Mouse (Mus musculus) brain, embryonic 14.5 days (tissue): ENCODE measurements around the gene Arf6. TPM values are rescaled to one million over a fixed set of nuclear protein-coding genes. Genes with fewer than 3 reads are reported as not detected.

Experiments
- DNase-seq: peaks from one replicate; pipeline ENCODE4 v3.0.0-alpha.2; 2011; ENCODE audit warnings: low read depth
- CTCF ChIP-seq: fragments of 200-500 bp; IDR thresholded peaks from 2 replicates; pipeline ENCODE4 v1.5.1; 2012; ENCODE audit warnings: inconsistent platforms, mild to moderate bottlenecking, moderate library complexity, borderline replicate concordance; ENCODE audit not compliant: insufficient read depth, insufficient read length; ENCODE audit errors: extremely low read depth
- POLR2A ChIP-seq: fragments of 200-500 bp; IDR thresholded peaks from 2 replicates; pipeline ENCODE4 v1.6.1; 2012; ENCODE audit warnings: mild to moderate bottlenecking, inconsistent platforms, borderline replicate concordance; ENCODE audit not compliant: poor library complexity, insufficient read depth, insufficient read length, severe bottlenecking; ENCODE audit errors: extremely low read depth
- polyA plus RNA-seq: library from polyadenylated mRNA; depleted of rRNA; stranded (reverse); fragments of >200 nt; gene quantifications from 2 replicates; pipeline ENCODE4 v1.2.3, GENCODE M21; 2012

Gene Arf6
- polyA plus RNA-seq, 1 experiment: 72.2 TPM

DNA sequence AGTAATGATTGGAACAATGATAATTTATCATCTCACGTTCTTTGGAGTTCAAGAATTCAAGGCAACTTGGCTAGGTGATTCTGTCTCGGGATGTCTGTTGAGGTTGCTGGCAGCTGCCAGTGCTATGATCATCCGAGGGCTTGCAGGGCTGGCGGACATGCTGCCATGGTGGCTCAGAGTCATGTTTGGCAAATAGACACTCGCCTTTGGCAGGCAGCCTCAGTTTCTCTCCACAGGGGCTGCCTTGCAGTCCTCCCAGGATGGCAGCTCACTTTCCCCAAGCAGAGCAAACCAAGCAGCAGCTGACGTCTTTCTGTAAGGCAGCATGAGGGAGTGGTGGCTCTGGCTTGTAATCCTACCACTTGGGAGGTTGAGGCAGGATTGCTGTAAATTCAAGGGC is 22.5 kb downstream of the Arf6 start:
- DNase-seq: peak; percentile 47
- TF ChIP-seq CTCF: no peak

DNA sequence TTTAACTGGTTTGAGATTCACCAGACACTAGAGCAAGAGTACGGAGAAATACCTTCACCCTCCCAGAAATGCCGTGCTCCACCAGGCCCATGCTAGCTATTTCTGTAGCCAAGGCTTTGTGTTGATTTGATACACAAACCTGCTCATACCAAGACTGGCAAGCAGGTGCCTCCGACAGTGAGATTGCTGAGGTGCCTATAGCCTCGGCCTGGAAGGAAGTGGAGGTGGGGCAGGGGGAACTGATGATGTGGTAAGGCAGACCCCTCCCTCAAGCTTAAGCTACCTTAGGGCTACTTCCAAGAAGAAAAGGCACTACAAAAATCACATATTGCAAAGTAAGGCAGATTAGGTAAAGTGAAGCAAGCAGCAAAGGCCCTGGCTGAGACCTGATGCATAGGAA is 28.4 kb downstream of the Arf6 start:
- TF ChIP-seq POLR2A: no peak
- no peak for TF ChIP-seq CTCF
- no peak for DNase-seq

DNA sequence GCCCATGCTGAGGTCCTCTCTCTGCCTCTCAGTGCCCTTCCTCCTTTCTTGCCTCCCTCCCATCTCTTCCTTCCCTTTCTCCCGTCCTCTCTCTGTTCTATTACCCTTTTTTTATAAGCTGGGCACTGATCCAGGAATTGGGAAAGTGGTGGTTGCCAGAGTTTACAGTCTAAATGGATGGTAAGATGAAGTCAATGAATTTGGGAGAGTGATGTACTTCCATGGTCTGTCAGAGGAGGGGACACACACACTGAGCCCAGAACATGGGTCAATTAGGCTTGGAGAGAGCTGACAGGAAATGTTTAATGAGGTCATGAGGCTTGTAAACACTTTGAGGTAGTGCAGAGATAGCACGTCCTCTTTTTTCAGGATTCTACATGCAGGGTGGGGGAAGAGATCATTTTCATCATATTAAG is 28.9 kb downstream of the Arf6 start:
- DNase-seq: peak; percentile 27
- TF ChIP-seq CTCF (no peak), POLR2A (no peak)

DNA sequence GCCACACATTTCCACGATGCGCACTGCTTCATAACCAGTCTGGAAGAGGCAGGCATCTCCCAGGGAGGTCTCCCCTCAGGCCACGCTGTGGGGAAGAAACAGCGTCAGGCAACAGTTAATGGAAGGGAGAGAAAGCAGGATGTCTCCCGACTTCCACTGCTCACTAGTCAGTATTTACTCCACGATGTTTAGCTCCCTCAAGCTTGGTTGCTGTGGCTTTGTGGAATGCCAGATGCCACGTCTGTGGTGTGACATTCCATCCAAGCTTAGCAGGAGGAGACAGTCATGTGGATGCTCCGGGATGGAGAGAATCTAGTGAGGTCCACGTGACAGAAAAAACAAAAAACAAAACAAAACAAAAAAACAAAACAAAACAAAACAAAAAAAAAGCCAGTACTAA is 30.1 kb downstream of the Arf6 start:
- TF ChIP-seq CTCF (no peak), POLR2A (no peak)
- DNase-seq: no peak

DNA sequence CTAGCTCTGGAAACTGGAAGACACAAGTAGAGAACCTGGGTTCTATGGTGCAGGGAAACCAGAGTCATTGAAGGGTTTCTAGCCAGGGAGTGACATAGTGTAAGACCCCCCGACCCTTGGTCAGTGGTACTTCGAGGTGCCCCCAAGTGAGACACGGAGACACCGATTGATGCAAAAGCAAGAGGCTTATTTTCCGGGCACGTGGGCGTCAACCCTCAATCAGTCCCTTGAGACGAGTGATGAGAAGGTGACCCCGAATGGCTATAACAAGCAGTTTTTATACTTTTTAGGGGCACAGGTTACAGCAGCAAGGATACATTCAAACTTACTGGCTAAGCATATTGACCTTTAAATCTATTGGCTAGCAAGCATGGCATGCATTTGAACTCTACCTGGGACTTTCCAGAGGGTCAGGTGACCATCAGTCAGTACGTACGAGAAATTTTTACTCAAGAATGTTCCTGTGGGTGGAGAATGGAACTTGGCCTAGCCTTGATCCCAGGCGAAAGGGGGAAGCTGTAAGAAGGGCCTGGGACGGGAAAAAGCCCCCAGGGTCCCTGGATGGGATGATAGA is 30.7 kb downstream of the Arf6 start:
- no peak for TF ChIP-seq POLR2A
- TF ChIP-seq CTCF: no peak
- DNase-seq: no peak

DNA sequence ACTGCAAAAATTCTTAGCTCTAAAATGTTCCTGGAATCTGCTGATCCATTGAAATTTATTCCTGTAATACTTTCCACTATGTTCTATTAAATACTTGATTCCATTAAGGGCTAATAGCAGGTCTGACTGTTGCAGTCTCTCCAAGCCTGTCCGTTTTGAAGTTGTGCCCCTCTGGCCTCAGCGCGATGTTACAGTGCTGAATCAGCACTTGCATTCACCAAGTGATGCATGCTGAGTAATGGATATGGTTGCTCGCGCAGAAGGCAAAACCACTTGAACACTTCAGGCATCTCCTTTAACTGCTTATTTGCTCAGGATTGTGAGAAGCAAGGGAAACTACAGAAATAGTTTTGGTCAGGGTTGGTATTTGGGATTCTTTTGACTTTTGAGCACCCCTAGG is 38.8 kb downstream of the Arf6 start:
- TF ChIP-seq POLR2A: no peak
- TF ChIP-seq CTCF: no peak

DNA sequence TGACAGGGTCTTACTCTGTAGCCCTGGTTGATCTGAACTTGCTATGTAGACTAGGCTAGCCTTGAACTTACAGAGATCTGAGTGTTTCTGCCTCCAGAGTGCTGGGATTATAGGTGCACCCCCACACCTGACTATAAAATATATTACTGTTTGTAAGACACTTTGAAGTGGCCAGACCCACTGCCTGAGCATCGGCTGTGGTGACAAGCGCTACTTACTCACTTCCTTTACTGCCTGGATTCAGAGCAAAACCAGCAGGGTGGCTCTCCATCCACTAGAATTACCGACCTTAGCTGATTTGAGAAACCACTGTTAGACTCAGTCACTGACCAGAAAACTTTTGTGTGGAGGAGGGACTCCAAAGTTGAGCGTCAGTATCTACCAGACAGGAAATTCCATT is 40.0 kb downstream of the Arf6 start:
- no peak for DNase-seq
- TF ChIP-seq POLR2A (no peak), CTCF (no peak)

More for the DNA sequence above, 38.8 kb downstream of the Arf6 start:
- DNase-seq: peak; percentile 34

DNA sequence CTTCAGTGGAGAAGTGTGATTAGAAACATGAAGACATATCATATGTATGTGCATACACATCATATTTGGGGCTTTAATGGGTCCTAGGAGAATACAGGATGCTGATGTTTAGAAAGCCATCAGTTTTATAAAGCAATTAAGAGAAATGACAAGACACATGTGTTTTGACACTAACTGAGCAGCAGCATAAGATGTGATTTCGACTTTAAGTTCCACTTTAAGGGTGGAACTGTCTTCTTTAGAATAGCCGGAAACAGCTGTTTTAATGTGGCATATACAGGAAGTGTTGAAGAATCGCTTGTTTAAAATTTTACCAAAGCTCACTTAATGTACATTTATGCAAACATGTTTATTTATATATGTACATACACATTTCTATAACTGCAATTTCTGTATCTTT is 41.4 kb downstream of the Arf6 start:
- no peak for DNase-seq
- TF ChIP-seq POLR2A (no peak), CTCF (no peak)

DNA sequence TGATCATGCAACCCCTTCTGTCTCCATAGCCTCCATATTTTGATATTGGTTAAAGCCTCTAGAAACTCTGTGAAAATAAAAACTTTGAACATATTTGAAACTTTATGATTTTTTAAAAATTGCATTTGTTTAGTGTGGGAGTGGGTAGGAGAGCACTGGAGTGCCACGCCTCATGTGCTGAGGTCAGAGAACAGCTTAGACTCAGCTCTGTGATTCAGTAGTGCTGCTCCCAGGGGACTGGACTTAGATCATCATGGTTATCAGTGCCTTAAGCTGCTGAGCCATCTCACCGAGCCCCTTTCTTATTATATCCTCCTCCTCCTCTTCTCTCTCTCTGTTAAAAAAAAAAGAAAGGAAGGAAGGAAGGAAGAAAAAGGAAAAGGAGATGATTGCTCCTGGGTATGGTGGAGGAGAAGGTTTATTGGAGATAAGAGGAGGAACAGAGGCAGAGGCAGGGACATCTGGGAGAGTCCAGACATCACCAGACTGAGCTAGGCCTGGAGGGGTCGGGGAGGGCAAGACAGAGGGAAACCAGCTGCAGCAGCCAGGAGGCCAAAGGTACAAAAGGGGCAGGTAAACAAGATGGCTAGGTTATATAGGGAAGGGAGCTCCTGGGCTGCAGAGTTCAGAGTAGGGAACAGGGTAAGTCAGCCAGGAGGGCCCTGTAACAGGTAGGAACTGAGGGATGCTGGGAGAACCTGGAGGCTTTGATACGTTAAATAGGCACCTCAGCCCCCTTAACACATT is 43.0 kb downstream of the Arf6 start:
- TF ChIP-seq POLR2A (no peak), CTCF (no peak)
- no peak for DNase-seq

DNA sequence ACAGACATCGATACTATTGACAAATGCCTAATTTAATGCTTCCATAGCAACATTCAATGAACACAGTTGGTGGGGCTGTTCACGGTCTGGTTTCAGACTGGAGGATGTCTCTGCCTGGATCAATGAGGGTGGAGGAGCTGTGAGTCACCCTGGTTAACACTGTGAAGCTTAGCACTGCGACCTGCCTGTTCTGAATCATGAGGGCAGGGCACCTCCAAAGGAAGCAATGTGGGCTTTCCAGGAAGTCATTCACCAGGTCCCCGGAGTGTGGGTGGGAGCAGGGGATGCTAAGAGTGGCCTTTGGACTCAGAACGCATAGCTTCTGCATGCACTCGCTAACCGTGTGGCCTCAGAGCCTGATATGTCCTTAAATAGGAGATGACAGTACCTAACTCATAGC is 44.8 kb downstream of the Arf6 start:
- DNase-seq: no peak
- no peak for TF ChIP-seq CTCF
- TF ChIP-seq POLR2A: no peak

DNA sequence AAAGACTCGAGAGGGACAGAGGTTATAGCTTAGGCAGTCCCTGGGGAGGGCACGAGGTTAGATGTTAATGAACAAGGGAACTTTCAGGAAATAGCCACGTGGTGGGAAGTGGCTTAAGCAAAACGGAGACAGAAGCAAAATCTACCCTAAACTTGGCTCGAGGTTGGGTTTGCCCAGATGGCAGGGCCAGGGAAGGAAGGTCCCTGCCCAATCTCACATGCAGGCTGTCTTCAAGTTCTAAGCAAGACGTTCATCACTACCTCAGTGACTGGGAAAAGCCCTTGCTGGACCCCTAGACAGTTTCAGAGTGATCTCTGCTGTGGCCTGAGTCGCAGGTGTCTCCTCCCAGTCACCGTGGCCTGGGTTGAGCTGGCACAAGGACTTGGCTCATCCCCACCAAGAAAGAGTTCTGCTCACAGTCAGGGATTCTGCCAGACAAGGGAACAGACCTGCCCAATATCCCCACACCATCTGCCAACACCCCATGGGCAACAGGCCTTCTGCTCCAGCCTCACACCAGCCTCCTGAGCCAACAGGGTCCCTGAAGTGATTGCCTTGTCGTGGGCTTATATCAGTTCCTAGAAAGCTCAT is 45.8 kb downstream of the Arf6 start:
- TF ChIP-seq CTCF: no peak
- TF ChIP-seq POLR2A: no peak
- no peak for DNase-seq

DNA sequence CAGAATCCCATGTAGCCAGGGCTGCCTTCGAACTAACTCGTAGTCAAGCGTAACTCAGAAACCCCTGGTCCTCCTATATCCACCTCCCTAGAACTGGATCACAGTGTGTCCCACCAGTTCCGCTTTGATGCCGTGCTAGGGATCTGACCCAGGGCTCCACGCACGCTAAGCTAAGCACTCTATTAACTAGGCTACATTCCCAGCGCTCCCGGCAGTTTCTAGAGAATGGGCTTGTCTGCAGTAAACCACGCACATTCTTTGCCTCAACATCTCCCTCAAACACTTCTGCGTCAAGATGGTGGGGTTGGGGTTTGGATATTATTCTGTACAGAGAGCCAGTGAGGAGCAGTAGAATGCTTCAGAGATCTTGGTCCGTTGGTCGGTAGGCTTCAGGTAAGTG is 46.7 kb downstream of the Arf6 start:
- TF ChIP-seq CTCF: no peak
- TF ChIP-seq POLR2A: no peak
- no peak for DNase-seq

DNA sequence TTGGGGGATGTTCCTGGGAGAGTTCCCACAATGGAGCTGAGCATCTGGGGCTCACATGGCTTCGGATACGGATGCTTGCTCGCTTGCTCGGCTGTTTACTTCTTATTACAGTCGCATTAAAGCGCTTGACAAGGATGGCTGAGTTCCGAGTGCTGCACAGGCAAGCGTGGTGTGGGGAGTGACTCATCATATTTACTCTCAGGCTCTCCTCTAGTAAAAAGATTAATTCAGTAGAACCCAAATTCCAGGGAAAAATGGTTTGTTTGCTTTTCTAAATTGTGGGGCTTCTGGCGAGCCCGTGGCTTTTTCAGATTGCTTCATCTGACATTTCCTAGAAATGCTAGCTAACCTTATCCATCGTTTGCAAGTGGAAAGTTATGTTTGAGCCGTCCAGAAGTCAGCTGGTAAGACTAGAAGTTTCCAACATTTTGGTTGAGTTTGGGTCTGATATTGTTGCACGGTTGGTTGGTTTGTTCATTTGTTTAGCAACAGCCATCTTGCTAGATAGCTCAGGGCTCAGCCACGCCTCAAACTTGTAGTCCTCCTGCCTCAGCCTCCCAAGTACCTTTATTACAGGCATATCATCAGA is 47.2 kb downstream of the Arf6 start:
- TF ChIP-seq CTCF (no peak), POLR2A (no peak)
- DNase-seq: no peak

DNA sequence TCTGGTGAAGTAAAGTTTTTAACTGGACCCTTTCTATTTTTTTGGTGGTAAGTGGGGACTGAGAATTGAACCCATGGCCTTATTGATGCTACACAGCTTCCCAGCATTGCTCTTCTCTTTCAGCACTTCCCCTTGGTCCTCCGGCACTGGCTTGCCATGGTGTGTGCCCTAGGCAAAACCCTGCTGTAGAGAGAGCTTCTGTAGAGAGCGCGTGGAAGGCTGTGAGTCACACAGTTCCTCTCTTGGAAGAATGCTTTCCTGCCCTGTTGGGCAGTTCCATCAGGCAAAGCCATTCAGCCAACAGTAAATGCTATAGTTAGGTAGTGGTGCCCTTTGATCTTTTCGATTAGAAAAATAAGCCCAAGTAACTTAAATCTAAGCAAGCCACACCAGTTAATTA is 47.7 kb downstream of the Arf6 start:
- TF ChIP-seq POLR2A (no peak), CTCF (no peak)

DNA sequence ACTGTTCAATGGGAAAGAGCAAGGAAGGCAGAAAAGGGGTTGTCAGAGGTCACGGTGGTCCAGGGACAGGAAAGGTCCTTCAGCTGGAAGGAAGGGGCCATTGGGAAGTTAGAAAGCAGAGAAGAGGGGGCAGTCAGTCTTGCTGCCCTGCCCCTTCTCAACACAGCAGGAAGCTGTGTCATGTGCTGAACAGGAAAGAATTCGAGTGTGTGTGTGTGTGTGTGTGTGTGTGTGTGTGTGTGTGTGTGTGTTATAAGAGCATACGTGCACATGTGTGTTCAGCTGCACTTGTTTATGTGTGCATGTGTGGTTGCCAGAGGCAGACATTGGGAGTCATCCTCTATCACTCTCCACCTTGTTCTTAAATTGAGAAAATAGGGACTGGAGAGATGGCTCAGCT is 48.8 kb downstream of the Arf6 start:
- TF ChIP-seq CTCF (no peak), POLR2A (no peak)
- no peak for DNase-seq

More for the DNA sequence above, 47.7 kb downstream of the Arf6 start:
- DNase-seq: no peak
